Mouse (Mus musculus) lung, postnatal 36 days (tissue): Measurements from ENCODE around the gene Ndufb8.

Source experiments
- DNase-seq: peaks from one replicate; pipeline ENCODE4 v3.0.0; 2022; ENCODE audit warnings: mixed read lengths

Ndufb8 gene

GRCm38 (mm10) chr19:44554861-44555590, at the start of gene Ndufb8:
Gene Ndufb8 (minus strand): TSS chr19:44555440.
- peak; percentile 96 for DNase-seq

GRCm38 (mm10) chr19:44594180-44594579, 38.9 kb upstream of the Ndufb8 start:
- no peak for DNase-seq

GRCm38 (mm10) chr19:44591638-44592037, 36.4 kb upstream of the Ndufb8 start:
- no peak for DNase-seq

- no peak for DNase-seq
Measured at GRCm38 (mm10) chr19:44590992-44591391, 35.8 kb upstream of the Ndufb8 start.

GRCm38 (mm10) chr19:44589591-44590223, 34.5 kb upstream of the Ndufb8 start:
- DNase-seq = no peak

- DNase-seq = no peak
Measured at GRCm38 (mm10) chr19:44588036-44588435, 32.8 kb upstream of the Ndufb8 start.

- DNase-seq = peak; percentile 94
Measured at GRCm38 (mm10) chr19:44582638-44583309, 27.5 kb upstream of the Ndufb8 start.

- DNase-seq = no peak
Measured at GRCm38 (mm10) chr19:44582103-44582502, 26.9 kb upstream of the Ndufb8 start.

GRCm38 (mm10) chr19:44578038-44578437, 22.8 kb upstream of the Ndufb8 start:
- DNase-seq = peak; percentile 28

- DNase-seq = no peak
Measured at GRCm38 (mm10) chr19:44576275-44576674, 21.0 kb upstream of the Ndufb8 start.

GRCm38 (mm10) chr19:44567763-44568162, 12.5 kb upstream of the Ndufb8 start:
- DNase-seq = peak; percentile 47

- DNase-seq = peak; percentile 52
Measured at GRCm38 (mm10) chr19:44564006-44564405, 8.8 kb upstream of the Ndufb8 start.

GRCm38 (mm10) chr19:44562652-44563206, 7.5 kb upstream of the Ndufb8 start, which contains the start of gene Hif1an:
Gene Hif1an (plus strand): TSS chr19:44562850.
- DNase-seq = peak; percentile 99

- peak; percentile 5 for DNase-seq
Measured at GRCm38 (mm10) chr19:44554490-44554860, 765 bp downstream of the Ndufb8 start.

GRCm38 (mm10) chr19:44553286-44553685, 2.0 kb downstream of the Ndufb8 start:
- no peak for DNase-seq

GRCm38 (mm10) chr19:44552731-44553130, 2.5 kb downstream of the Ndufb8 start, which contains the start of gene Gm20538:
Gene Gm20538 (minus strand): TSS chr19:44552831.
- no peak for DNase-seq

GRCm38 (mm10) chr19:44545321-44546041, 9.8 kb downstream of the Ndufb8 start, which contains the start of gene Sec31b:
Gene Sec31b (minus strand): TSS chr19:44545864.
- peak; percentile 23 for DNase-seq

- peak; percentile 87 for DNase-seq
Measured at GRCm38 (mm10) chr19:44544775-44545174, 10.5 kb downstream of the Ndufb8 start.

- DNase-seq = no peak
Measured at GRCm38 (mm10) chr19:44544372-44544771, 10.9 kb downstream of the Ndufb8 start.

- DNase-seq = no peak
Measured at GRCm38 (mm10) chr19:44542694-44543178, 12.5 kb downstream of the Ndufb8 start.

- DNase-seq = no peak
Measured at GRCm38 (mm10) chr19:44537416-44537815, 17.8 kb downstream of the Ndufb8 start.

GRCm38 (mm10) chr19:44535376-44535775, 19.9 kb downstream of the Ndufb8 start:
- no peak for DNase-seq
